Mouse (Mus musculus): ENCODE measurements around the gene Rab29. TPM values are rescaled to one million over a fixed set of nuclear protein-coding genes. Genes with fewer than 3 reads are reported as not detected.
A peak's percentile ranks its signal among the peaks of the same experiment; 100 is the strongest.

Rab29 gene
- total RNA-seq, 1 experiment = 9.7 TPM

GRCm38 (mm10) chr1:131910674-131911558, 43.9 kb downstream of the Rab29 start:
- H3K4me3 ChIP-seq (ENCODE audit: insufficient read depth in 1 of 2, low read depth in 1 of 2, low read length in 2 of 2, poor library complexity in 1 of 2, severe bottlenecking in 1 of 2) = peak overlapping the region; percentile 68 to 99
- peak overlapping the region; percentile 99 for H3K9ac ChIP-seq (ENCODE audit: insufficient read depth, low read depth, low read length, poor library complexity, severe bottlenecking)
- H3K36me3 ChIP-seq (ENCODE audit: control insufficient read depth, insufficient read depth, low read length, poor library complexity, severe bottlenecking) = peaks cover 4% of the 10 kb centered on the region
- peaks cover 0 to 17% of the 10 kb centered on the region in 2 experiments; a peak in 2 of 4 replicates for H3K4me1 ChIP-seq (ENCODE audit: control insufficient read depth in 2 of 2, insufficient read depth in 2 of 2, low read length in 2 of 2, poor library complexity in 1 of 2)
- peak; percentile 73 for DNase-seq (ENCODE audit: low read depth, low spot score)
- H3K27ac ChIP-seq (ENCODE audit: insufficient read depth, low read depth, low read length, poor library complexity, severe bottlenecking) = peak overlapping the region; percentile 92
- TF ChIP-seq CHD2 (IDR thresholded peaks at IDR 0.05; ENCODE audit: low read depth, low read length) (peak; percentile 97), ZC3H11A (IDR thresholded peaks at IDR 0.05; ENCODE audit: borderline replicate concordance, low read depth, low read length) (no peak), ZNF384 (IDR thresholded peaks at IDR 0.05; ENCODE audit: low read depth, low read length) (no peak), MAFK (IDR thresholded peaks at IDR 0.05; ENCODE audit: insufficient read depth, low read depth, low read length) (no peak), HCFC1 (IDR thresholded peaks at IDR 0.05; ENCODE audit: borderline replicate concordance, insufficient read depth, low read length) (peak; percentile 23; the same call in 1 of the 2 replicates)
- H3K9me3 ChIP-seq (ENCODE audit: control insufficient read depth, insufficient read depth, low read depth, low read length) = no peaks in the 10 kb centered on the region
- in situ Hi-C loops (cut with MboI; ENCODE audit: low sequenced_read_pairs in 2 of 2, unreplicated experiment in 2 of 2) = no loop called here

GRCm38 (mm10) chr1:131917634-131918033, 50.6 kb downstream of the Rab29 start:
- peaks cover 0 to 5% of the 10 kb centered on the region in 2 experiments; a peak in 2 of 4 replicates for H3K4me1 ChIP-seq (ENCODE audit: control insufficient read depth in 2 of 2, insufficient read depth in 2 of 2, low read length in 2 of 2, poor library complexity in 1 of 2)
- H3K27ac ChIP-seq (ENCODE audit: insufficient read depth, low read depth, low read length, poor library complexity, severe bottlenecking) = no peak overlapping the region
- DNase-seq (ENCODE audit: low read depth, low spot score) = no peak
- H3K9ac ChIP-seq (ENCODE audit: insufficient read depth, low read depth, low read length, poor library complexity, severe bottlenecking) = peak overlapping the region; percentile 37; the same call in 1 of the 2 replicates
- no peak for TF ChIP-seq CHD2 (IDR thresholded peaks at IDR 0.05; ENCODE audit: low read depth, low read length)
- no peak for TF ChIP-seq ZC3H11A (IDR thresholded peaks at IDR 0.05; ENCODE audit: borderline replicate concordance, low read depth, low read length)
- no peak for TF ChIP-seq HCFC1 (IDR thresholded peaks at IDR 0.05; ENCODE audit: borderline replicate concordance, insufficient read depth, low read length)
- no peak for TF ChIP-seq MAFK (IDR thresholded peaks at IDR 0.05; ENCODE audit: insufficient read depth, low read depth, low read length)
- H3K4me3 ChIP-seq (ENCODE audit: insufficient read depth in 1 of 2, low read depth in 1 of 2, low read length in 2 of 2, poor library complexity in 1 of 2, severe bottlenecking in 1 of 2) = no peak overlapping the region
- in situ Hi-C loops (cut with MboI; ENCODE audit: low sequenced_read_pairs in 2 of 2, unreplicated experiment in 2 of 2) = no loop called here
- no peaks in the 10 kb centered on the region for H3K9me3 ChIP-seq (ENCODE audit: control insufficient read depth, insufficient read depth, low read depth, low read length)
- H3K36me3 ChIP-seq (ENCODE audit: control insufficient read depth, insufficient read depth, low read length, poor library complexity, severe bottlenecking) = peaks cover 20% of the 10 kb centered on the region

GRCm38 (mm10) chr1:131919052-131919451, 52.0 kb downstream of the Rab29 start:
- DNase-seq (ENCODE audit: low read depth, low spot score) = no peak
- Histone ChIP-seq H3K4me1 (ENCODE audit: control insufficient read depth in 2 of 2, insufficient read depth in 2 of 2, low read length in 2 of 2, poor library complexity in 1 of 2) (peaks cover 0 to 2% of the 10 kb centered on the region in 2 experiments; a peak in 2 of 4 replicates), H3K4me3 (ENCODE audit: insufficient read depth in 1 of 2, low read depth in 1 of 2, low read length in 2 of 2, poor library complexity in 1 of 2, severe bottlenecking in 1 of 2) (no peak overlapping the region), H3K27ac (ENCODE audit: insufficient read depth, low read depth, low read length, poor library complexity, severe bottlenecking) (no peak overlapping the region), H3K9ac (ENCODE audit: insufficient read depth, low read depth, low read length, poor library complexity, severe bottlenecking) (no peak overlapping the region), H3K9me3 (ENCODE audit: control insufficient read depth, insufficient read depth, low read depth, low read length) (no peaks in the 10 kb centered on the region), H3K36me3 (ENCODE audit: control insufficient read depth, insufficient read depth, low read length, poor library complexity, severe bottlenecking) (peaks cover 22% of the 10 kb centered on the region)
- TF ChIP-seq HCFC1 (IDR thresholded peaks at IDR 0.05; ENCODE audit: borderline replicate concordance, insufficient read depth, low read length) = no peak
- no peak for TF ChIP-seq MAFK (IDR thresholded peaks at IDR 0.05; ENCODE audit: insufficient read depth, low read depth, low read length)
- TF ChIP-seq ZNF384 (IDR thresholded peaks at IDR 0.05; ENCODE audit: low read depth, low read length) = no peak
- no peak for TF ChIP-seq CHD2 (IDR thresholded peaks at IDR 0.05; ENCODE audit: low read depth, low read length)
- no peak for TF ChIP-seq ZC3H11A (IDR thresholded peaks at IDR 0.05; ENCODE audit: borderline replicate concordance, low read depth, low read length)
- in situ Hi-C loops (cut with MboI; ENCODE audit: low sequenced_read_pairs in 2 of 2, unreplicated experiment in 2 of 2) = no loop called here

GRCm38 (mm10) chr1:131922100-131922499, 55.1 kb downstream of the Rab29 start:
- TF ChIP-seq CHD2 (IDR thresholded peaks at IDR 0.05; ENCODE audit: low read depth, low read length) (no peak), MAFK (IDR thresholded peaks at IDR 0.05; ENCODE audit: insufficient read depth, low read depth, low read length) (no peak), HCFC1 (IDR thresholded peaks at IDR 0.05; ENCODE audit: borderline replicate concordance, insufficient read depth, low read length) (no peak), ZC3H11A (IDR thresholded peaks at IDR 0.05; ENCODE audit: borderline replicate concordance, low read depth, low read length) (no peak), ZNF384 (IDR thresholded peaks at IDR 0.05; ENCODE audit: low read depth, low read length) (no peak)
- H3K4me1 ChIP-seq (ENCODE audit: control insufficient read depth in 2 of 2, insufficient read depth in 2 of 2, low read length in 2 of 2, poor library complexity in 1 of 2) = no peaks in the 10 kb centered on the region
- peaks cover 30% of the 10 kb centered on the region for H3K36me3 ChIP-seq (ENCODE audit: control insufficient read depth, insufficient read depth, low read length, poor library complexity, severe bottlenecking)
- in situ Hi-C loops (cut with MboI; ENCODE audit: low sequenced_read_pairs in 2 of 2, unreplicated experiment in 2 of 2) = no loop called here
- no peak overlapping the region for H3K9ac ChIP-seq (ENCODE audit: insufficient read depth, low read depth, low read length, poor library complexity, severe bottlenecking)
- no peak overlapping the region for H3K27ac ChIP-seq (ENCODE audit: insufficient read depth, low read depth, low read length, poor library complexity, severe bottlenecking)
- H3K9me3 ChIP-seq (ENCODE audit: control insufficient read depth, insufficient read depth, low read depth, low read length) = no peaks in the 10 kb centered on the region
- no peak overlapping the region for H3K4me3 ChIP-seq (ENCODE audit: insufficient read depth in 1 of 2, low read depth in 1 of 2, low read length in 2 of 2, poor library complexity in 1 of 2, severe bottlenecking in 1 of 2)
- no peak for DNase-seq (ENCODE audit: low read depth, low spot score)

Other genes with a start within 250 kb of the Rab29 start
- gene Ctse, start 228.9 kb upstream of the Rab29 start, total RNA-seq (2012; rRNA removed) = not detected in 2 replicates
- gene Rab7b, start 178.5 kb upstream of the Rab29 start, total RNA-seq (2012; rRNA removed) = 0.16 and 0.18 TPM in 2 replicates
- gene Slc26a9, start 123.2 kb upstream of the Rab29 start, total RNA-seq (2012; rRNA removed) = 0.32 and 0.36 TPM in 2 replicates
- gene Pm20d1, start 69.8 kb upstream of the Rab29 start, total RNA-seq (2012; rRNA removed) = 2.0 and 4.9 TPM in 2 replicates
- gene Slc41a1, start 39.7 kb upstream of the Rab29 start, total RNA-seq (2012; rRNA removed) = 17.3 and 21.8 TPM in 2 replicates
- gene Nucks1, start 43.3 kb downstream of the Rab29 start, total RNA-seq (2012; rRNA removed) = 207 and 219 TPM in 2 replicates
- gene Slc45a3, start 95.7 kb downstream of the Rab29 start, total RNA-seq (2012; rRNA removed) = 6.0 and 7.5 TPM in 2 replicates
- gene Elk4, start 140.4 kb downstream of the Rab29 start, total RNA-seq (2012; rRNA removed) = 10.5 and 14.7 TPM in 2 replicates
- gene Mfsd4a, start 200.8 kb downstream of the Rab29 start, total RNA-seq (2012; rRNA removed) = 1.3 and 2.4 TPM in 2 replicates

Measured in ES-E14 (cell line).